Mouse (Mus musculus) NIH3T3 (cell line): ENCODE data around the gene Stxbp5.

Experiments used
- DNase-seq: peaks from one replicate; pipeline ENCODE4 v3.0.0-alpha.2; 2012; ENCODE audit warnings: low read depth

Gene Stxbp5

DNA sequence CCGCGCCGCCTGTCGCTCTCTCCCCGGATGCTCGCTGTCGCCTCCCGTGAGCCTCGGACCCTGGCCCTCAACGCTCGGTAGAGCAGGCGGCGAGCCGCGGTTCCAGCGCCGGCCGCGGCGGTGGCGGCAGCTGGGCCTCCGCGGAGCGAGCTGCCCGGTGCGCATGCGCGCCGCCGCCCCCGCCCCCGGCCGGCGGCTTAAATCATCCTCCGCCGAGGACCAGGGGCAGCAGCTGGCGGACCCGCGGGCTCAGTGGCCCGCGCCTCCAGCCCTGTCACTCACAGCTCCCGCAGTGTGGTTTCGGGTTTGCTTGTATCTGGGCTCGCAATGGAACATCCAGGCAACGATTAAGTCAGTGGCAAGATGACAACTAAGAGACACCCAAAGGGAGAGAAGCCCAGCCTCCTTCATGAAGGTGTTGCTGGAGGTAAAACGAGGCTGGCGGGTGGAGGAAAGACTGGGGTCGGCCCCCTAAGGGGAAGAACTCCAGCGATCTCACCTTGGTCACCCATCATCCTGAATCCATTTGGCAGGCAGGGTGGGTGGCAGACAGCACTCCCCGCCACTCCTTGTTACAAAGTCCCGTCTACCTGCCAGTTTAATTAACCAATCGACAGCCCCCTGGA lies at the start of gene Stxbp5:
Gene Stxbp5, minus strand, starts transcription at position 9 of the 626 bp plus-strand sequence.
- peak; percentile 91 for DNase-seq

DNA sequence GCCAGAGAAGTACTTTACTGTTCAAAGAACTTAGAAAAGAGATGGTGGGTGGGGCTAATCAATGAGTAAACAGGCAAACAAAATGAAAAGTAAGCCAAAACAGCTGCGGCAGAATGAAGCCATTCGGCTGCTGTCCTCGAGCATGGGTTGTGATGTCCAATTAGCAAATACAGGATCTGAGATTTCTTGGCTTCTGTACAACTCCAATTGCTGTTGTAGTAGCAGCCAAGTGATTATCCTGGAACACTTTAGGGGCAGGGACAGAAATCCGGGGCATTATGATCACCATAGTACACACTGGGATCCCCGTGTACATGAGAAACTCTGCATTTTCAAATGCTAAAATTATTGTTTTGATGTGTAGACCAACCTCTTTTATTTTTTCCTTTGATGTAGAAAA lies 11.5 kb upstream of the Stxbp5 start:
- DNase-seq: no peak

DNA sequence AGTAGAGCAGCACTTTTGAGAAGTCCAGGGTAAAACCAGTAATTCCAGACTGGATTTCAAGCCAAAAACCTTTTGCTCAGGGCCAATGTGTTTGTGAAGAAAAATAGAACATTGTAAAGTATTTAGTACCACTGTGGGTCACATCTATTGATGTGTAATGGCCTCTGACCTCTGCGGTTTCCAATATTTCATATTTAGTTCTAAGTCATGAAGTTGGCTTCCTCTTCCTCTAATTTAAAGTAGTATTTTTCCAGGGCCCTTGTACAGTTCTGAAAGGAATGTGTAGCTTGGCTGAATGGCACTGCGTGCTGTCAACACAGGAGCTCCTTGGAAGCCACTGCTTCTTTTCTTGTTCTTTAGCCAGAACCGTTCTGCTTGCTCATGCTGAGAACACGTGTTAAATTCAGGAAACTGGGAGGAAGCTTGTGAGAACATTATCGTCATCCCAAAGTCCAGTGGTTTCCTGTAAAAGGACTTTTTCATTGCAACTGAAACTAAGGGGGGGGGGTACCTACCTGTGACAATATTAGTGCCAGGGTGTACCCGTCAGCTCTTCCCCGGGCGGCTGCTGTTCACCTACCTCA lies 7.1 kb upstream of the Stxbp5 start:
- peak; percentile 26 for DNase-seq

DNA sequence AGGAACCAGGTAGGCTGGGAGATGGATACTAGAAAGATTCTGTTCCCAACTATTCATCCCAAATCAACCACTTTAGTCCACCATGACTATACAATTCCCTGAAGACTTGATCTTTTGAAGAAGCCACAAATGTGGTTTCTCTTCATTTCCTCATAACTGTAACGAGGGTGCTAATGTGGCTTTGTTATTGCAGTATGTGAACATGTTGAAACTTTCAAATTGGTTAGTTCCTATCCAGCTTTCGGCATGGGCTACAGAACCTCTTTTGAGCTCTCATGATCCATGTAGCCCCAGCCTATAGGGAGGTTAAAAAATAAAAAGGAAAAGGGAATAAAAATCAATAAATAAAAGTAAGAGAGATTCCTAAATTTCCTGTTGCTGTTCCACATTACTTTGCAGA lies 6.6 kb upstream of the Stxbp5 start:
- DNase-seq: no peak

DNA sequence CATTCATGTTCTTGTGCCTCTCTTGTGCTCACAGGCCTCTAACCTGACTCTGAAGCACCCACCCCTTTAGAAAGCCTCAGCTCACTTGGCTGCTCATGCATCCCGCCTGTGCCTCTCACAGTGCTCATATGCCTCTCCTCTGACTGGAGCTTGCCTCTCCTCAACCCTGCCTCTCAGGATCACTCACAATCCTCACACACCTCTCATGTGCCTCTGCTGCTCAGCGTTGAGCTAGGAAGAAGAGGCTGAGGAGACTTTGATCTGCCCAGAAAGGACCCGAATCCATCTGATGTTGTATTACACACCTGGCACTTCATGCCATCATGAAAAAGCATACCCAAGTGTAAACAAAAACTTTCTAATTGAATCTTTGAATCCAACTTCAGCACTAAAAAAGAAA lies 5.3 kb upstream of the Stxbp5 start:
- DNase-seq: no peak

DNA sequence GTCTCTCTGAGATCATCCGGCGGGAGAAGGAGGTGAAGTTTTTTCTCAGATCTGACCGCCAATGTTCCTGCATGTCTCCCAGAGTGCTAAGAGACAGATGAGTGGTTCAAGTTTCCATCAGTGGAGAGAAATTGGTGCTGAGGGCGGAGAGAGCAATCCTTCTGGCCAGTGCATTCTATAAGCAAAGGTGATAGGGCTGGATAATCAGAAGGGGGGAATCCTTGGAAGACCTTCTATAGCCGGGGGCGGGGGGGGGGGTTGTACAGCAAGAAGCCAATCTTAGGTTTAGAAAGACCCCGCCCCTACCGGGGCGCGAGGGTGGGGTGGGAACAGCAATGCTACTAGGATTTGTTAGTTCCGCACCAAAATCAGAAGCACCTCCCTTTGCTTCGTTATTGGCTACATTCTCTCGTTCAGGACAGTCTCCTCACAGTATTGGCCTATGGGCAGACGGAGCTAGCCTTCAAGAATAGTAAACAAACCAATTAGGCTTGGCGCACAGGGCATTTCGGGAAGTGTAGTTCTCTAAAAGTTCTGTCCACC lies 889 bp upstream of the Stxbp5 start:
- peak; percentile 95 for DNase-seq

DNA sequence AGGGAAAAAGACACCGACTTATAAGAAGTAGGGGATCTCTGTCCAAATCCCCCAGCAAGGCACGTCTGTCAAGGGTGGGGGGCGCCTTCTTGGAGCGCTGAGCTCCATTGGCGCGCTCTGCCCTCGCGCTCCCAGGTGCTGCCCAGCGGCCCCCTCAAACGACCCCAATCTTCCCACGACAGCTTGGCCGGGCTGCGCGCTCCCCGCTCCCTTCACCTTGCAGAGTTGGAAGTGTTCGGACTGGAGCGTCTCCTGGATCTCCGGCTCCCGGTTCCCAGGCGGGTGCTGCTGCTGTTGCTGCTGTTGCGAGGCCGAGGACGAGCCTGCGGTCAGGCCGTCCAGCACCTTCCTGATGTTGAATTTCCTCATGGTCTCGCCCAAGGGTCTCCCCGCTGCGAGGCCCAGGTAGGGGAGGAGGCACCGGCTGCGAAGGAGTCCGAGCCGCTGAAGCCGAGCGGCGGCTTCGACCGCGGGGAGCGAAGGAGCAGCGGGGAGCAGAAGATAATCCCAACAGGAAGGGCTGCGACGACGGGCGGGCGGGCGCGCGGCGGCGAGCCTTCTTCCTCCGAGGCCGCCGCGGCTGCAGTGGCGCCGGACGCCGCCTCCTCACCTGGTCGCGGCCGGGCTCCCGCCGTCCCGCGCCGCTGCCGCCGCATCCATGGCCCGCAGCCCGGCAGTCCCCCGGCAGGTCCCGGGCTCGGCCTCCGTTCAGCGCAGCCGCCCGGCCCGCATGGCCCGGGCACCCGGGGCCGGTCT lies 386 bp downstream of the Stxbp5 start:
- peak; percentile 68 for DNase-seq

DNA sequence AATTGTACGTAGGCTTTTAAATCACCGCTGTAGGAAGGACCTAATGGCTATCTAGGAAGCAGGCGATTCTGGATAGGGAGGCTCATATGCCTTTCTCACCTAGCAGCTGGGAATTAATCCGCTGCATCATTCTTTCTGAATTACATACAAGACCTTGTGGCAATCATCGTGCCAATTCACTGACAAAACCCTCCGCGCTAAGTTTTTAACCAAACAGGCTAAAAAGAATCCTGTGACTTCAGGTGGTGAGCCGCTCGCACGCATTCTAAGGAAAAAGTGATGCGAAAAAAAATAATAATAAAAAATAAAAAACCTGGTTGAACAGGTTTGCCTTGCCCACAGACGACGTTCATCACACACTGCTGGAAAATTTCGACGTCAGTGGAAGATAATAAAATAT lies 1.1 kb downstream of the Stxbp5 start:
- DNase-seq: peak; percentile 67

DNA sequence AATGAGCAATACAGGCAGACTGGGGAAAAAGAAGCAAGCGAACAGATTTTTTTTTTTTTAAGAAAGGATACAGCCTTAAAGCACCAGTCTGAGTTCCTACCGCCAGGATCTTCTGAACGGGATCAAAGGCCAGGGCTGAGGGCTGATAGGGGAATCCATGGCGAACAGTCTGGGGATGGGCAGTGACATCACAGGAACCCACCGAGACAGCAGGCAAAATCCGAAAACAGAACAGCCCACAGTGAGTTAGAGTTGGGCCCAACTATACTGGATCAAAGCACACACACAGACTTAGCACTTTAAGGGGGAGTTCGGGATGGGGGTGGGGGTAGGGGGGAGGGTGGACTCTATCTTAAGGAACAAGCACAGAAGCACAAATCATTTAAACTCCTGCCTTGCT lies 1.8 kb downstream of the Stxbp5 start:
- no peak for DNase-seq

DNA sequence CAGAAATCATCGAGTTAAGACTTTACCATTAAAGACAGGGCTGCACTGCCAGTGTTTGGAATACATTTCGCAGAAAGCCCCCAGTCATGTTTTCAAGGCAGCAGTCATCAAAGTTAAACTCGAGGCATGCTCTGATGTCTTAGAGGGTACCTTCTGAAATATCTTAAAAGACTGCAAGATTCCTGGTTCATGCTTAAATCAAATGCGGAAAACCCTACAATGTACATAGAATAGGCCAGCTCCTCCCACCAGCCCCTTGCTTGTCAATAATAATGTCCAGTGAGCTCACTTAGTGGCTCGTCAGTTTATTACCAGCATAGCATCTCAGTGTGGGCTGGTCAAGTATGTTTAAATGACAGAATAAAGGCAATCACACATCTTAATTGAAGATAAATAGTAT lies 3.0 kb downstream of the Stxbp5 start:
- DNase-seq: no peak

DNA sequence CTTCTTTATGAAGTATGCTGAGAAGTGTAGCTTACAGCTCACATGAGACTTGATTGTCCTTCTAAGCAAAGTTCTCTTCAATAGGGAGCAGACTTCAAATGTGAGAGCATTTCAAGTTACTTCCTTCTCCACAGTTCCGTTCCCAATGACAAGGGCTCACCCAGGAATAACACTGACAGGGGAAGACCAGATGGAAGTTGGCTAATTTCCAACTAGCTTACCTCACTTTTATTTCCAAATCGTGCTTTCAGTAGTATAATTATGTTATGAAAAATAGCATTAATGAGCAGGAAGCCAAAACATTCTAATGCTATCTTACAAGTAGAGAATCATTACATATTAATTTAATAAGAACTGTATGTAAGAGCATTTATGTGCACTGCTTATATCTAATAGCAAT lies 7.3 kb downstream of the Stxbp5 start:
- DNase-seq: no peak

DNA sequence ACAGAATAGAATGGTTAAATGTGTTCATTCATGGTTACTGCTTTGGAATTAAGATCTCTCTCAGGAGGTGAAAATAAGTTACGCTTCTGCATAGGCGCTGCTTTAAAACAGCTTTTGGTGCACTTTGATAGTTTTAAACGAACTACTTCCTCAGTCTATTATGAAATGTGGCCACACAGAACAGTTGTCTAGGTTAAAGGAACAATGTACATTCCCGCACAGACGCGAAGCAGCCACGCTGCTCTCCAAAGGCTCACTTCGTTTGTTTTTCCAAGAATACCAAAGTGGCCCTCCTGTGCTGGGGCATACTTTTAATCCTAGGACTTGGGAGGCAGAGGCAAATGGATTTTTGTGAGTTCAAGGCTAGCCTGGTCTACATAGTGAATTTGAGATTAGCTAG lies 11.2 kb downstream of the Stxbp5 start:
- DNase-seq: no peak

DNA sequence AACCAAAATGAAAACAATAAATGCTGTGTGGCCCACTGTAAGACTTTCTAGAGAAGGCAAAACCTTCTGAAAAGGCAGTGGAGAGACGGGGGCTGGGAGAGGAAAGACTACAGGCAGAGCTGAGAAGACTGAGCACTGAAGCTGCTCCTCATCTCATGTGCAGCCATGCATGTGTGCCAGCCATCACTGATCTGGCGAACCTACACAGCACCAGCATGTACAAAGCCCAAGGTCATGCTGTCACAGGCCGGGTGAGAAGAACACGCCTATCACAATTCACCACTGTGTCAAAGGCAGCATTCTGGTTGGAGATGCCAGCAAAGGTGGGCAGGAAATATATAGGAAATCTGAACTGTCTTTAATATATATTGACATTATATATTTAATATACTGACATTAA lies 12.2 kb downstream of the Stxbp5 start:
- DNase-seq: no peak

DNA sequence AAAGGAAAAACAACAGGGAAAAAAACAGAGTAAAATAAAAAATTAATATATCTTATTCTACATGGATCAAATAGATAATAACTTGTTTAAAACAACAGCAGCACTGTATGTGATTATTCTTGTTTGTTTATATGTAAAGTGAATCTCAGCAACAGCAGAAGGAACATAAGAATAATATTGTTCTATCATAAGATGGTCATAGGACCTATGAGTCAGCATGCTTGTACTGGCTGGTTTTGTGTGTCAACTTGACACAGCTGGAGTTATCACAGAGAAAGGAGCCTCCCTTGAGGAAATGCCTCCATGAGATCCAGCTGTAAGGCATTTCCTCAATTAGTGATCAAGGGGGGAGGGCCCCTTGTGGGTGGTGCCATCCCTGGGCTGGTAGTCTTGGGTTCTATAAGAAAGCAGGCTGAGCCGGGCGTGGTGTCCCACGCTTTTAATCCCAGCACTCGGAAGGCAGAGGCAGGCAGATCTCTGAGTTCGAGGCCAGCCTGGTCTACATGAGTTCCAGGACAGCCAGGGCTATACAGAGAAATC lies 19.0 kb downstream of the Stxbp5 start:
- peak; percentile 57 for DNase-seq

DNA sequence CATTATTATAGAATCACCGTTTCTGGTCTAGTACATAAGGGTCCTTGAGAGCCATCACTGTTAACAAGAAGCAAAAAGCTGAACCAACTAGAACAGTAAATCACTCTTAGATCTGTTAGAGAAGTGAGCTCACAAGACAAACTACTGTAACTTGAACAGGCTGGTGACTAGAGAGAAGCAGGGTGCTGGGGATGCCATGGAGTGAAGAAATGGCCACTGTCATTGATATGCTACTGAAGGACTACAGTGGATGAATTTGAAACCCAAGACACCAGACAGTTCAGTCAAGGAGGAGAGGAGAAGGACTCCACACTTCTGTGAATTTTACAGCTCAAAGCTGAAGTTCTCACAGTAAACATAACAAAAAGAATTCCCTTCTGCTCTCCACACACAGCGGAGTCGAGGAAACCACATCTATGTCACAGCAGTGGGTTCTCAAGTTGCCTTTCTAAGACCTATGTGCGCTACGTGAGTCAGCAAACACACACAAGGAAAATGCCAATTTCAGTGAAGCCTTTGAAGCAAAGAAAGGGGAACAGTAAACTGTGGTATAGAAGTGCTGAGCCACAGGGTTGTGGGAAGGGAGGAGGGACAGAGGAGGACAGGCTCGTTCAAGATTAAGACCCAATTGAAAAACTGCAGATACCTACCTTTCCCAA lies 20.7 kb downstream of the Stxbp5 start:
- peak; percentile 36 for DNase-seq

DNA sequence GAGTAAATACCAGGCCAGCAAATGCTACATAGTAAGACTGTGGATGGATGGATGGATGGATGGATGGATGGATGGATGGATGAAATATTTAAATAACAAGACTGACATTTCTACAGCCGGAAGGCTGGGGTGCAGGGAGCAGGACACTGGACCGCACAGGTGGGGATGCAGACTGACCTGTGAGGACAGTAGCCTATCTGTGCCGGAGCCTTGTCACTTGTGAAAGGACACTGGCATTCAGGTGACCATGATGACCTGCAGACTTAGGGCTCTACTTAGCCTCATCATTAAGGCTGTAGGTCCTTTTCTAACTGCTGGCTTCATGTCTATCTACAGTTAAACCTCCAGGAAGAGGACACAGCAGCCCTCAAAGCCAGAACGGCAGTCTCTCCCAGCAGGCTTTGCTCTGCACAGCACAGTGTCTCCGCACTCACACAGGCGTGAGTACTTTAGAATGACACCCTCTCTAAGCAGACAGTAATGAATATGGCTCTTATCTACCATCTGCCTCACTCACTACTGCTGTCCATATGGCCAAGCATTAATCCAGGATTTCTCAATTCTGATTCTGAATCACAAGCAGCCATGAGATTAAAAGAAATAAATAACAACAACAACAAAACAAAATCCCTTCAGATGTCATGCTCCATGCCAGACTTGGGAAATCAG lies 21.9 kb downstream of the Stxbp5 start:
- no peak for DNase-seq

DNA sequence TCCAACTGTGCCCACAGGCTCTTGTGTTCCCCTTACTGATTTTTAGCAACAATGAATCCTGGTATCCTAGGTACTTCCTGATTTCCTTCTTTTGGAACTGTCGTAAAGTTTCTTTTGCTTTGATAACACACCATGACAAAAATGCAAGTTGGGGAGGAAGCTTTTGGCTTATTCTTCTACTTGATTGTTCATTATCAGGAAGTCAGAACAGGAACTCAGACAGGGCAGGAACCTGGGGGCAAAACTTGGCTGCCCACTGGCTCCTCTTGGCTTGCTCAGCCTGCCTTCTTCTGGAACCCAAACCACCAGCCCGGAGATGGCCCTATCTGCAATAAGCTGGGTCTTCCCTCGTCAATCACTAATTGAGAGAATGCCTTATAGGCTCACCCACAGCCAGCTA lies 25.0 kb downstream of the Stxbp5 start:
- no peak for DNase-seq

DNA sequence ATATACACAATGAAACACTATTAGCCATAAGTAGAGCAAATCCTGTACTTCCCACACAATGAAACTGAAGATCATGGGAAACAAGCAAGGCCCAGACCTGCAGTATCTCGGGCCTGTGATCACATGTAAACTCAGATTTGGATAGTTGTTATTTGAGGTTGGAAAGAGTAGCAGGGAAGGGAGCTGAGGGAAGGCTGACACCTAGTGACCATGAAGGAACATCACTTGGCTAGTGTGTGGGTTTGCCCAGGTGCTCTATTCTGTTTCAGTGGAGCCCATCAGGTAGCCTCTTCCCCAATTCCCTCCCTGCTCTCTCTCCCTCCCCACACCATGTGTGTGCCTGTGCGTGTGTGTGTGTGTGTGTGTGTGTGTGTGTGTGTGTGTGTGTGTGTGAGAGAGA lies 28.7 kb downstream of the Stxbp5 start:
- peak; percentile 25 for DNase-seq

DNA sequence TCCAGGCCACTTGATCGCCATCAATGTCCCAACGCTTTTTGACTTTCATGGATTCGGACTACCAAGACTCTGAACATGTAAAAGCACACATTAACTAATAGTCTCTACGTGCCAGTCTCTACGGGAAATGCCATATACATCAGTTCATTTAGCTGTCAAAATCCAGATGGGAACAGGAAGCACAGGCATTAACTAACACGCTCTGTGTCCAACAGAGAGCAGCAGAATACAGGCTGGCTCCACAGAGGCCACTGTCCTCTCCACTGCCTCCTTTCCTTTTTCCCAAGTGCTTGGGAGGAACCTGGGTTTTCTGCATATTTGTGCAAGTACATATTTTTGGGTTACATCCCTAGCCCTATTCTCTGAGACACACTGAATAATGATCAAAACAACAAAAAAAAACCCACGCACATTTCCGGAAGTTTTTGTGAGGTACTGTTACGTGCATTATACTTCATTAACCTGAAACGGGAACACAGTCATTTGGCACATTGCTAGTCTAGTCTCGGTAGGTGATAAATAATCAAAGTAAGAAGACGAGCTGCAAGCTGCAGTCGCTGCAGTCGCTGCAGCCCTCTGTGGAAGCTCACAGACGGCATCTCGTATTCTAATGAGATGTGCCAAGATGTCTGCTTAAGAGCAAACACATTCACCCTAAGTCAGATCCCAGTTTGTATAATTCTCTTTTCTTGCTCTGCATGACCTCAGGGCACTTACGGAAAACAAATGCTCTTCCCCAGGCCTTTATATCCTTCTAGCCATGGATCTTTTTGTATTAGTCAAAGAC lies 33.9 kb downstream of the Stxbp5 start:
- DNase-seq: no peak

DNA sequence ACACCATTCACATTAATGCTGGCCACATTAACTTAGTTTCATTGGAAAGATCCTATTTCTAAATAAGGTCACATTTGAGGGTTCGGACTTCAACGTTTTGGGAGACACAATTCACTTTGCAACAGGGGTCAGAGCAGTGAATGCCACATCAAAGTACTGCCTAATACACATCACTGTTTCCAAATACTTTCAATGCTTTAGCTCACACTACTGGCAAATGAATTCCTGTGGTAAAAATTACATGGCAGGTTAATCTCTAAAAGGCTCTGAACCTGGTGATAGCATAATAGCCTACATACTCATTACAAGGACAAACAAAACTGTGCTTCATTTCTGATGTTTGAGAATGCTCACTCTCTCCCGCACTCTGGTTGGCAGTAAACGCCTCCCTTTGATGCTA lies 40.9 kb downstream of the Stxbp5 start:
- DNase-seq: no peak

DNA sequence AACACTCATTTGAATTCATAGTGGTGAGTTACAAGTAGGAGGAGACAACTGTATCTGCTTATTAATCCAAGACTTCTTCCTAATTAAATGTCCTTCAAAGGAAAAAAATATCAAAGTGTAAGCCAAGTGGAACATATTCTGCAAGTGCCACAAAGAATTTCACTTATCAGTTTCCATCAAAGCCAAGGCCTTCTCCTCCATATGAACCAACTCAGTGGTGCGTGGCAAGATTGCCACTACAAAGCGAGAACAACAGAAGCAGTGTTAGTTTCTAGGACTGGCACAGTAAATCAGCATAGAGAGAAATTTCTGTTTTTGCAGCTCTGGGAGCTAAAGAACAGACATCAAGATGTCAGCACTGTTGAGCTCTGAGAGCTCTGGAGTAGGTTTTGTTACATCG lies 41.4 kb downstream of the Stxbp5 start:
- DNase-seq: no peak
